Mouse (Mus musculus) embryo, embryonic 11.5 days (tissue): Measurements from ENCODE around the gene 2700049A03Rik.
A peak's percentile ranks its signal among the peaks of the same experiment; 100 is the strongest.
"Not testable (repeated sequence)": the region's sequence is repeated elsewhere in the genome, so short reads cannot be mapped to it uniquely, and the experiment has no call there.

Source experiments
- DNase-seq: peaks from one replicate; pipeline ENCODE4 v3.0.0-alpha.2; 2012; ENCODE audit warnings: low read depth, low spot score

The 2700049A03Rik gene

DNA sequence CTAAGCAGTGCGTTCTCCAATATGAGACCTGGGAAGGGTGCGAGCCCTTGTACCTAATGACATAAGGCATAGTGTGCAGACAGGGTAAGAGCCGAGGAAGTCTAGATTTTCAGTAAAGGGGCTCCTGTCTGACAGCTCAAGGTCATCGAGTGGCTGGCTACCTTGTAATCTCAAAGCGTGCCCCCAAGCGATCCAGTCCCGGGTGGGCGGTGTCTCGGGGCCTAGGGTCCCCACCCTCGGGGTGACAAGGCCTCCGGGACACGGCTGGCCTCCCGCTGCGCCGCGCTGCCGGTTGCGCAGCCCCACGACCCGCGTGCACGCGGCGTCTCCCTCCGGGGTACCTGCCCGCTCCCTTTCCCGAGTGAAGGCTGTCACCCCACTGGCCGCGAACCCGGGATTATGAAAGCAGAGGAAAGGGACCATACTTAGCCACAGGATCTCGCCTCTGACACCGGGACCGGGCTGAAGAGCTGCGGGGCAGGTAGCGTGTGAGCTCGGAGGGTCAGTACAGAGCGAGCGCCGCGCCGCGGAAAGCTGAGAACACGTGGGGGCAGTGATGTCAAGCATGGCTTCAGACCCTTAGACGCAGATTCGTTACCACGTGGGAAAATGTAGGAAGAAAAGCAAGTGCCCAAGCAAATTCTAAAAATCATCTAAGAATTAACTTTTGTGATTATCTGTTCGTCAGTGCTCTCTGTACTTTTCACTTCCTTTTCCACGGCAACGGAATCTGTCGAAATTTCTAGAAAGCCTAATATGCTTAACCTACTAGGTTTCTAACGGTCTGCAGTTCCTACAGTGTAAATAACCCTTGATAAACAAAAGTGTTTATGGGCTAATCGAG, at the start of gene 2700049A03Rik, which contains the start of gene Timm9:
Gene 2700049A03Rik (plus strand): TSS at position 719 of the 844 bp plus-strand sequence.
Gene Timm9 (minus strand): TSS at position 555 of the 844 bp plus-strand sequence.
- DNase-seq: peak; percentile 70

DNA sequence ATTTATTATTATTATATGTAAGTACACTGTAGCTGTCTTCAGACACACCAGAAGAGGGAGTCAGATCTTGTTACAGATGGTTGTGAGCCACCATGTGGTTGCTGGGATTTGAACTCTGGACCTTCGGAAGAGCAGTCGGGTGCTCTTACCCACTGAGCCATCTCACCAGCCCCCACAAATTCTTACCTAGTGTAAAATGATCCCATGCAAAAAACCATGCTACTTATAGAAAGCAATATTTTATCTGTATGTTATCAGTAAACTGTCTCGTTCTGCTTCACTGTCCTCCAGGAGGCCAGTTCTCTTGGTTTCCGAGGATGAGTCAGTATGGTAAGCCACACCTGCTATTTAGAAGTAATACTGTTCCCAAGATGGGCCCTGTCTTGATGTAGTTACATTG, 32.4 kb upstream of the 2700049A03Rik start:
- DNase-seq: not testable (repeated sequence)

DNA sequence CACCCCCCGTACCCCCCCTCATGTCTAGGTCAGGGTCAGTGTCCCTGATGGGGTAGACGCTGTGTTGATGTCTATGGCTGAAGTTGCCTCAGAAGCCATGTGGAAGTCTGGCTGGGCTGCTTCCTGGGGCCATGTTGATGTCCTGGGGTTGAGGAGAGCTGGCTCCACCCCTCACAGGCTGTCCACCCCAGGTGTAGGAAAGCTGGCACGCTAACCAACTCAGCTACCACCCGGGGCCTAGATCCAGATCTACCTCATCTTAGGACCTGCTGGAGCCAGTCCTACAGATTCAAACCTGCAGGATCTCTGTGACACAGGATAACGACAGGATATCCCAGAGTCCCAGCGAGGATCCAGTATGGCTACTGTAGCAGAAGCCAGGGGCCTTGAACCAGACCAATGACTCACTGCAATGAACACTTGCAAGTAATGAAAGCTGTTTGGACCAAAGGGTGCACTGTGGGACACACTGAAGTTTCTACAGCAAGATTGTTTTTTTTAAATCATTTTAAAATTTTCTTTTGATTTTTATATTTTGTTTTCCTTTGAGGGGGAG, 29.4 kb upstream of the 2700049A03Rik start:
- no peak for DNase-seq

- no peak for DNase-seq
These were observed 25.3 kb upstream of the 2700049A03Rik start, which contains the start of gene Tomm20l for GRCm38 (mm10) chr12:71111331-71111730. Gene Tomm20l, plus strand, starts transcription at chr12:71111428.

GRCm38 (mm10) chr12:71113074-71113473, 23.6 kb upstream of the 2700049A03Rik start:
- DNase-seq: no peak

DNA sequence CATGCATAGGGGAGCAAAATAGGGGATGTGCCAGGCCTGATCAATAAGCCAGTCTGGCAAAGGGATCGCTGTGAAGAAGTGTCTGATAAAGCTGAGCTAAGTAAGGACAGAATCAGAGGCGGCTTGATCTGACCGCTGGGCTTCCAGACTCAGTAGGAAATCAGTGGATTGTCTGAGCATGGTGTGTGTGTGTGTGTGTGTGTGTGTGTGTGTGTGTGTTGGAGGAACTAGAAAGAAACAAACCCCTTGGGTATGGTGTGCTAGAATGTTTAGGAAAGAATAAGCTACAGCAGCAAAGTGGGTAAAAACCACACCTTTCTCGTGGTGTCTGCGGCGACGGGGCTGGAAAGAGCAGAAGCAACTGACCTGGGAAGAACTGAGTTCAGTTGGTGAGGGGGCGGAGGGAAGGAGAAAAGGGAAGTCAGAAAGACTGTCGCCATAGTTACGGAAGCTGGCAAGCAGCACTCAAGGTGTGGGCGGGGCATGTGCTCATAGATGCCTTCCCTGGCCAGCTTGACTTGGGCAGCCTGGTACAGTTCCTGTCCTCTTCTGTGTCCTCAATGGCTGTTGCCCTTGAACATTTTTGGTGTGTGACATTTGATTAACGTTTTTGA, 22.9 kb upstream of the 2700049A03Rik start:
- no peak for DNase-seq

DNA sequence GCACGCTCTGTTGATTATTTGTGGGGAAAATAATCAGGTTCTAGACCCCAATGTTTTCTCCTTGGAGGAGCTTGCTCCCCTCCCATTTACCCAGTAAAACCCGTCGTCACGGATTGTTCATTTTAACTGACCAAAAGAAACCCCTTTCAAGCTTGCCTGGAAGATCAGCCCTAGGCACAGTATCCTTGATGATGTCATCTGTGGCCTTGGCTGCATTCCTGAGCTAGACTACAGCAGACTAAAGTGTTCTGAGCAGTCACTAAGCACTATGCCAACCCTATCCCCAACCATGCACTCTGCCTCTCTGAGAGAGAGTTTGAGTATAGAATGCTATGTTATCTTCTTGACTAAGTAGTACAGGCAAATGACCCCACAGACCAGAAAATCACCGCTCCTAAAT, 20.2 kb upstream of the 2700049A03Rik start:
- no peak for DNase-seq

DNA sequence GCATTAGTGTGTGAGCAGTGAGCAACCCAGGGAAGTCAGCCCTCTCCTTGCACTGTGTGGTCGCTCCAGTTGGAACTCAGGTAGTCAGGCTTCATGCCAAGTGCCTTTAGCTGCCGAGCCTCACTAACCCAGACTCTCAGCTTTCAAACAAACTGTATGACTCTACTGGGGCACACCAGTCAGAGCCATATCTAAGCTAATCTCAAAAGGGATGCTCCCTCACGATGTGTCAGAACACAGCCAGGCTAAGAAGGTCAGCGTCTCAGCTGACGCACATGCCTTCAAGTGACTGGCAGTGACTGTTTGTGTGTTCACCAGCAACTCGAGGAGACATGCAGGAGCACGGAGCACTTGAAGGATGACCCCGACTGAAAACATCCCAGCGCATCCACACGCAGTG, 13.9 kb upstream of the 2700049A03Rik start:
- DNase-seq: no peak

DNA sequence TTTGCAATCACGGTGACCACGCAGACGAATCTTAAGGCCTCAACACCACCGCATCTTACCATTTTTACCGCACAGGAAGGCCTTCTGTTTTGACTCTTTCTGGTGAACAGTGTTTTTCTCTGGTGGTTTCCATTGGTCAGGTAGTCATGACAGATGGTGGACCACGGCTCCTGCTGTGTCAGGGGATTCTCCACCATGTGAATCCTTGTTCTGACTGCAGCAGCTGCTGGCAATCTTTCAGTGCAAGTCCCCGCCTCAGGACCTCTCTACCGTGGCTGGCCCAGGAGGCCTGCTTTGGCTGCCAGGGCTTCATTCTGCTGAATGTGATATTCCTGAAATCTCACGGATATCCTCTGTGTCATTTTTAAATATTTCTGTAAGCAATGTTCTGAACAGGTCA, 13.4 kb upstream of the 2700049A03Rik start:
- no peak for DNase-seq

- no peak for DNase-seq
These were observed 1.1 kb upstream of the 2700049A03Rik start for GRCm38 (mm10) chr12:71135581-71135980.

DNA sequence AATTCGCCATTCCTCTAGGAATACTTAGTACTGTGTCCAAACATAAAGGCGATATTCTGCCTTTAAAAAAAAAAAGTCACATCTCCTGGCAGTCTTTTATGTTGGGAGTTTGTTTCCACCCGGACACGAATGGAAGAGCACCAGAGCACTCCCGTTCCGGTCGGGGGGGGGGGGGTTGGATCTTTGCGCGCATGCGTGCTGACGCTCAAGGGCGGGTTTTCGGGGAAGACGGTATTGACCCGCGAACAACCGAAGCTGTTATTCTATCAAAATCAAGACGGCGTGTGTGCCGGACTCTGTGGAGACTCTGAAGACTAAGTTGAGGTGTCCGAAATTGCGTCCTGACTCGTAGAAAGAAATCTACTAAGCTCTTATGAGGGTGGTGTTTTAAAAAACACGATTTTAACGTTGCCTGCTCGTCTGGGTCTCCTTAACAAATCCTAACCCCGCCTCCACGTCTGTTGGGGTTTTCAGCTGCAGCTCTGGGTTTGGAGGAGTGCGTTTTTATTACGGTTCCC, 385 bp downstream of the 2700049A03Rik start:
- peak; percentile 92 for DNase-seq

- no peak for DNase-seq
These were observed 1.0 kb downstream of the 2700049A03Rik start for GRCm38 (mm10) chr12:71137686-71138085.

- DNase-seq: no peak
These were observed 2.7 kb downstream of the 2700049A03Rik start for GRCm38 (mm10) chr12:71139258-71139828.

GRCm38 (mm10) chr12:71141189-71141588, 4.5 kb downstream of the 2700049A03Rik start:
- DNase-seq: no peak

DNA sequence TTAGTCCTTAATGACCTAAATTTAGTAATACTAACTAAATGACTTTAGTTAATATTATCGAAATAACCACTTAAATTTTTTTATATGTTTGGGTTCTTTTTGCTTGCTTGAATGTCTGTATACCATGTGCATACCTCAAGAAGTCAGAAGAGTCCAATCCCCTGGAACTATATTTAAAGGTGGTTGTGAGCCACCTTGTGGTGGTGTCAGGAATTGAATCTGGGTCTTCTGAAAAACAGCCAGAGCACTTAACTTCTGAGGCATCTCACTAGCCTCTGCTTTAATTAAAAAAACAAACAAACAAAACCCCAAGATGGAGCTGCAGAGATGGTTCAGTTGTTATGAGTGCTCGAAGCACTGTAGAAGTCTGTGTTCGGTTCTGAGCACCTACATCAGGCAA, 11.0 kb downstream of the 2700049A03Rik start:
- peak; percentile 20 for DNase-seq

DNA sequence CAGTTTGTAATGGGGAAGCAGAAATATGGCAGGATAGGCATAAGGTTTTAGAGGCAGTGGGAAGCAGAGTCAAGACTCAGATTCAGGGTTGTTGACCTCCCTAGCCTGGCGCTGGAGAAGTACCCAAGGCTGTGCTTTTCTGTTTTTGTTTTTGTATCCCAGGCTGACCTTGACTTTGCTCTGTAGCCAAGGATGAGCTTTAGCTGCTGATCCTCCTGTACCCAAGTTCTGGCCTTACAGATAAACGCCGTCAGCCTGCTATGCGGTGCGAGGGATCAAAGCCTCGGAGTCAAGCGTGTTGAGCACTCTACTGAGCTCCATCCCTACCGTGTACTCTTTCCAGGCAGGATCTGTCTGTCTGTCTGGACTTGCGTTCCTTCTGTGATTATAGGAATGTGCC, 12.2 kb downstream of the 2700049A03Rik start:
- DNase-seq: no peak

- no peak for DNase-seq
These were observed 12.8 kb downstream of the 2700049A03Rik start for GRCm38 (mm10) chr12:71149456-71149855.

- DNase-seq: no peak
These were observed 13.5 kb downstream of the 2700049A03Rik start for GRCm38 (mm10) chr12:71150167-71150566.

- DNase-seq: no peak
These were observed 18.3 kb downstream of the 2700049A03Rik start for GRCm38 (mm10) chr12:71154979-71155378.

DNA sequence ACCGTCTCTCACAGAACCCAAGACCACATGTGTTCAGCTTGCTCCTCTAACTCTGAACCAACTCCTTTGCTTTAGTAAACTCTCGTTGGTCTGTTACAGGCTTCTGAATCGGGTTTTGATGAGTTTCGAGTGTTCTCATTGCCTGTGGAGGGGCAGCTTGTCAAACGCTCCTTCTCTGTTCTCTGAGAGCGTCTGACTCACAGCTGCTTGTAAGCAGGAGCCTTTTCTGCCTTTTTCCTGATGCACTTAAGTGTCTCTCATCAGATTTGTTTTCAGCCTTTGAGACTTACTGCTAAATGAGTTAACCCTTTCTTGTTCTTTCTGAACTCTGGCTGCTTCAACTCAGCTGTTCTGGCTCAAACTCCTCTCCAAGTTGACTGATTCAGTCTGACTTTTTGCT, 21.3 kb downstream of the 2700049A03Rik start:
- no peak for DNase-seq

DNA sequence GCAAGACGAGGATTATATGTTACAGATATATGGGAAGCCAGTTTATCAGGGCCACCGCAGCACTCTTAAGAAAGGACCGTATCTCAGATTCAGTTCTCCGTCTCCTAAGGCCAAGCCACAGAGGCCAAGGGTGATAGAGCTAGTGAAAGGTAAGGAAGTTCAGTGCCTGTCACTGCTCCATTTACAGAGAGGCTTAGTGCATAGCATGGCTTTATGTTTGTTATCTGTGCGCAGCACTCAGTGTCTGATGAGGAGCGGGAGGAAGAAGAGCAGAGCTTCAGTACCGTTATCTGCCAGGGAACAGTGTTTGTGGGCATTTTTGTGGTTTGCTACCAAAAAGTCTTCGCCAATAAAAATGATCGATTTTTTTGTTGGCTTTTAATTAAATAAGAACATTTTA, 27.8 kb downstream of the 2700049A03Rik start:
- no peak for DNase-seq

DNA sequence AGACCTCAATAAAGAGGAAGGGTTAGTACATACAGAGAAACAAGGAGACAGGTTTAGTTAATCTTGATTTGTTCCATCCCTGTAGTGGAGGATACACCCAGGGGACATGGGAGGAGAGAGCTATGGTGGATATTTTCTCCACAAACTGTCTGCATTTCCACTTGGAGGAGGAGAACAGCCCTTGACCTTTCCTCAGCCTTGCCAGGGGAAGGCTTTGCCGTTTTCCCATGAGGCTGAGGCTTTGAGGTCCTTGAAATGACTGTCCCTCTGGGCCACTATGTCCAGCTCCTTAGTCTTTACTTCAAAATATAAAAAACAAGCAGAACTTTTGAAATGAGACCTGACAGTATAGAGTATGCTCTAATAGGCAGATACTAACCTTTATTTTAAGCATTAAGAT, 33.3 kb downstream of the 2700049A03Rik start:
- DNase-seq: no peak
